ENCODE assay signal across 8 mouse cellular contexts in genomic region chr14:102980986-102981385, GRCm38 (mm10). TPM values are rescaled to one million over a fixed set of nuclear protein-coding genes. Genes with fewer than 3 reads are reported as not detected.
DNase-seq lines count a peak whose midpoint lies in the region; ATAC-seq and TF ChIP-seq lines count a peak whose summit lies in the region.

No protein-coding gene starts in this region.

- peak overlapping the region; percentile 93 for H3K27ac ChIP-seq in gastrocnemius, adult 2 months
- H3K27ac ChIP-seq in intestine, postnatal 0 days (ENCODE audit: low read depth, low read length): no peak overlapping the region
- H3K27ac ChIP-seq in neural tube, embryonic 15.5 days (replicated peaks): peak overlapping the region; percentile 86

- H3K9ac ChIP-seq in intestine, postnatal 0 days (ENCODE audit: low read depth, low read length): peak overlapping the region; percentile 62
- peak overlapping the region; percentile 68 for H3K9ac ChIP-seq in neural tube, embryonic 15.5 days (replicated peaks)

- no peak for TF ChIP-seq CTCF in gastrocnemius, adult 2 months (IDR thresholded peaks at IDR 0.05)
- no peak for TF ChIP-seq CTCF in intestine, postnatal 0 days (IDR thresholded peaks at IDR 0.05; ENCODE audit: low read depth)

- no peaks in the 10 kb centered on the region for H3K9me3 ChIP-seq in intestine, postnatal 0 days (ENCODE audit: control insufficient read depth)
- H3K9me3 ChIP-seq in neural tube, embryonic 15.5 days (replicated peaks): no peaks in the 10 kb centered on the region

- DNase-seq in gastrocnemius, adult 2 months: peak; percentile 15
- no peak for DNase-seq in gastrocnemius, postnatal 25 days
- DNase-seq in thymus, postnatal 25 days: peak; percentile 11
- no peak for DNase-seq in thymus, postnatal 0 days (ENCODE audit: low spot score)
- DNase-seq in cerebellum, adult 8-10 months: no peak
- no peak for DNase-seq in thymus, postnatal 14 days

- no peaks in the 10 kb centered on the region for H3K36me3 ChIP-seq in intestine, postnatal 0 days (ENCODE audit: control insufficient read depth, insufficient read depth)
- no peaks in the 10 kb centered on the region for H3K36me3 ChIP-seq in neural tube, embryonic 15.5 days

- peak overlapping the region; percentile 95 for H3K4me2 ChIP-seq in intestine, postnatal 0 days (replicated peaks; ENCODE audit: low read depth)
- peak overlapping the region; percentile 94 for H3K4me2 ChIP-seq in neural tube, embryonic 15.5 days

- H3K4me1 ChIP-seq in intestine, postnatal 0 days (replicated peaks; ENCODE audit: control insufficient read depth, insufficient read depth, low read length): peaks cover 7% of the 10 kb centered on the region; the same call in 1 of the 2 replicates
- H3K4me1 ChIP-seq in neural tube, embryonic 15.5 days: peaks cover 24% of the 10 kb centered on the region; the same call in 1 of the 2 replicates

- H3K27me3 ChIP-seq in intestine, postnatal 0 days (replicated peaks; ENCODE audit: control insufficient read depth, insufficient read depth, low read length): peaks cover 7% of the 10 kb centered on the region; the same call in 1 of the 2 replicates
- 0 out of 2 replicates have a peak, but pooled peaks cover 4% of the 10 kb centered on the region for H3K27me3 ChIP-seq in neural tube, embryonic 15.5 days (replicated peaks)

- WGBS in intestine, postnatal 0 days: 10% methylated on average over 14 of the region's 14 CpGs
- WGBS in neural tube, embryonic 15.5 days: 10% methylated on average over 14 of the region's 14 CpGs

- intact Hi-C loops in gastrocnemius, adult 2 months (cut with DNase I): loop anchor here (5.0 to 10.0 kb wide), 3 partner anchors 94 to 1036 kb away; no protein-coding TSS in a partner anchor

- peak overlapping the region; percentile 95 for H3K4me3 ChIP-seq in gastrocnemius, adult 2 months
- peak overlapping the region; percentile 64 for H3K4me3 ChIP-seq in intestine, postnatal 0 days (ENCODE audit: low read depth, low read length)
- H3K4me3 ChIP-seq in neural tube, embryonic 15.5 days (replicated peaks): peak overlapping the region; percentile 71

- ATAC-seq in intestine, postnatal 0 days: no peak
- peak; percentile 0; the same call in 1 of the 2 replicates for ATAC-seq in neural tube, embryonic 15.5 days (ENCODE audit: low FRiP score)

RNA-seq across cellular contexts. Expression of gene Kctd12, which starts 1.5 kb away (rescaled TPM):
- total RNA-seq in gastrocnemius, adult 2 months (2021): 1 to 10 TPM; 5.2 to 9.7 TPM
- total RNA-seq in gastrocnemius, postnatal 25 days (2021): 10 to 100 TPM in 1 of 2 experiments, 1 to 10 TPM in 1; 7.6 to 11.4 TPM
- 4.7 and 5.0 TPM in 2 replicates for polyA plus RNA-seq in thymus, postnatal 0 days (2015; fragmentation: Nextera tagmentation; extraction: Ambion mirVana)
- polyA plus RNA-seq in intestine, postnatal 0 days (2015; fragmentation: Nextera tagmentation; extraction: Ambion mirVana): 6.4 and 7.0 TPM in 2 replicates
- 13.2 and 14.4 TPM in 2 replicates for polyA plus RNA-seq in neural tube, embryonic 15.5 days (2015; fragmentation: Nextera tagmentation; extraction: Ambion mirVana)

Comparison
In these comparisons a context has a peak if more than half of its experiments do, and no peak if none do; other contexts are left out.
1. DNase-seq: peak in gastrocnemius, adult 2 months (single experiment) and thymus, postnatal 25 days (single experiment); none in gastrocnemius, postnatal 25 days (single experiment), thymus, postnatal 0 days (single experiment), cerebellum, adult 8-10 months (single experiment) and thymus, postnatal 14 days (single experiment).
2. Peak in every context shown above with its lines, with median percentiles within 50 percentile points of each other: H3K4me3 ChIP-seq.